Mouse (Mus musculus): ENCODE measurements around the gene Pde8b. TPM values are rescaled to one million over a fixed set of nuclear protein-coding genes. Genes with fewer than 3 reads are reported as not detected.
"Not testable (repeated sequence)": the region's sequence is repeated elsewhere in the genome, so short reads cannot be mapped to it uniquely, and the experiment has no call there.

Gene Pde8b
- polyA plus RNA-seq, 1 experiment from 2014 or later: 1.5 TPM

GRCm38 (mm10) chr13:95243026-95243425 is 7.1 kb downstream of the Pde8b start:
- 83% methylated on average over 2 of the region's 2 CpGs for WGBS
- Histone ChIP-seq H3K27ac (replicated peaks) (no peak overlapping the region), H3K4me3 (no peak overlapping the region), H3K9me3 (replicated peaks) (no peaks in the 10 kb centered on the region), H3K4me1 (no peaks in the 10 kb centered on the region), H3K27me3 (ENCODE audit: low read depth, poor library complexity, severe bottlenecking) (no peaks in the 10 kb centered on the region), H3K36me3 (no peaks in the 10 kb centered on the region)
- DNase-seq (ENCODE audit: low spot score): no peak

- H3K27ac ChIP-seq (replicated peaks): no peak overlapping the region
- no peaks in the 10 kb centered on the region for H3K9me3 ChIP-seq (replicated peaks)
- H3K27me3 ChIP-seq (ENCODE audit: low read depth, poor library complexity, severe bottlenecking): no peaks in the 10 kb centered on the region
- no peak overlapping the region for H3K4me3 ChIP-seq
- 89% methylated on average over 2 of the region's 2 CpGs for WGBS
- no peaks in the 10 kb centered on the region for H3K4me1 ChIP-seq
- no peaks in the 10 kb centered on the region for H3K36me3 ChIP-seq
- no peak for DNase-seq (ENCODE audit: low spot score)
These were observed 12.6 kb downstream of the Pde8b start for GRCm38 (mm10) chr13:95237488-95237887.

- H3K27me3 ChIP-seq (ENCODE audit: low read depth, poor library complexity, severe bottlenecking): no peaks in the 10 kb centered on the region
These were observed 14.9 kb downstream of the Pde8b start for GRCm38 (mm10) chr13:95235261-95235660.

GRCm38 (mm10) chr13:95231366-95232138 is 18.6 kb downstream of the Pde8b start:
- Histone ChIP-seq H3K4me1 (no peaks in the 10 kb centered on the region), H3K27ac (replicated peaks) (no peak overlapping the region), H3K9me3 (replicated peaks) (no peaks in the 10 kb centered on the region), H3K36me3 (no peaks in the 10 kb centered on the region), H3K4me3 (no peak overlapping the region), H3K27me3 (ENCODE audit: low read depth, poor library complexity, severe bottlenecking) (no peaks in the 10 kb centered on the region)
- no peak for DNase-seq (ENCODE audit: low spot score)
- 89% methylated on average over 8 of the region's 8 CpGs for WGBS

More at GRCm38 (mm10) chr13:95235261-95235660, 14.9 kb downstream of the Pde8b start:
- H3K9me3 ChIP-seq (replicated peaks): no peaks in the 10 kb centered on the region
- no peak overlapping the region for H3K4me3 ChIP-seq
- H3K4me1 ChIP-seq: no peaks in the 10 kb centered on the region
- no peak for DNase-seq (ENCODE audit: low spot score)
- WGBS: 85% methylated on average over 8 of the region's 8 CpGs
- no peak overlapping the region for H3K27ac ChIP-seq (replicated peaks)
- H3K36me3 ChIP-seq: no peaks in the 10 kb centered on the region

- Histone ChIP-seq H3K4me1 (no peaks in the 10 kb centered on the region), H3K4me3 (no peak overlapping the region), H3K36me3 (no peaks in the 10 kb centered on the region), H3K27me3 (ENCODE audit: low read depth, poor library complexity, severe bottlenecking) (peaks cover 1% of the 10 kb centered on the region; the same call in 1 of the 2 replicates), H3K27ac (replicated peaks) (no peak overlapping the region), H3K9me3 (replicated peaks) (no peaks in the 10 kb centered on the region)
- DNase-seq (ENCODE audit: low spot score): no peak
- 62% methylated on average over 1 of the region's 1 CpGs for WGBS
These were observed 19.8 kb downstream of the Pde8b start for GRCm38 (mm10) chr13:95230326-95230725.

- Histone ChIP-seq H3K36me3 (no peaks in the 10 kb centered on the region), H3K27me3 (ENCODE audit: low read depth, poor library complexity, severe bottlenecking) (peaks cover 56% of the 10 kb centered on the region), H3K27ac (replicated peaks) (no peak overlapping the region), H3K4me1 (peaks cover 16% of the 10 kb centered on the region), H3K4me3 (no peak overlapping the region), H3K9me3 (replicated peaks) (no peaks in the 10 kb centered on the region)
- 81% methylated on average over 2 of the region's 2 CpGs for WGBS
- no peak for DNase-seq (ENCODE audit: low spot score)
These were observed 25.6 kb downstream of the Pde8b start for GRCm38 (mm10) chr13:95224491-95224890.

- 56% methylated on average over 2 of the region's 2 CpGs for WGBS
- DNase-seq (ENCODE audit: low spot score): no peak
- H3K9me3 ChIP-seq (replicated peaks): no peaks in the 10 kb centered on the region
- H3K4me3 ChIP-seq: peak overlapping the region; percentile 90
- H3K27me3 ChIP-seq (ENCODE audit: low read depth, poor library complexity, severe bottlenecking): peaks cover 56% of the 10 kb centered on the region
- H3K27ac ChIP-seq (replicated peaks): no peak overlapping the region
- peaks cover 16% of the 10 kb centered on the region for H3K4me1 ChIP-seq
- H3K36me3 ChIP-seq: no peaks in the 10 kb centered on the region
These were observed 26.7 kb downstream of the Pde8b start for GRCm38 (mm10) chr13:95223427-95223772.

- peak; percentile 63 for DNase-seq (ENCODE audit: low spot score)
- Histone ChIP-seq H3K27ac (replicated peaks) (peak overlapping the region; percentile 83), H3K9me3 (replicated peaks) (no peaks in the 10 kb centered on the region), H3K36me3 (no peaks in the 10 kb centered on the region), H3K27me3 (ENCODE audit: low read depth, poor library complexity, severe bottlenecking) (peaks cover 56% of the 10 kb centered on the region), H3K4me1 (peaks cover 16% of the 10 kb centered on the region), H3K4me3 (peak overlapping the region; percentile 90)
- under 1% methylated on average over 96 of the region's 96 CpGs for WGBS
These were observed 27.3 kb downstream of the Pde8b start for GRCm38 (mm10) chr13:95222569-95223426.

- DNase-seq (ENCODE audit: low spot score): peak; percentile 28
- peaks cover 56% of the 10 kb centered on the region for H3K27me3 ChIP-seq (ENCODE audit: low read depth, poor library complexity, severe bottlenecking)
- H3K4me3 ChIP-seq: peak overlapping the region; percentile 90
- no peaks in the 10 kb centered on the region for H3K9me3 ChIP-seq (replicated peaks)
- peak overlapping the region; percentile 83 for H3K27ac ChIP-seq (replicated peaks)
- H3K36me3 ChIP-seq: no peaks in the 10 kb centered on the region
- H3K4me1 ChIP-seq: peaks cover 16% of the 10 kb centered on the region
- 2% methylated on average over 24 of the region's 24 CpGs for WGBS
These were observed 28.1 kb downstream of the Pde8b start for GRCm38 (mm10) chr13:95221882-95222568.

- not testable (repeated sequence) for H3K4me1 ChIP-seq; H3K27ac ChIP-seq (replicated peaks); H3K27me3 ChIP-seq (ENCODE audit: low read depth, poor library complexity, severe bottlenecking); DNase-seq (ENCODE audit: low spot score); H3K9me3 ChIP-seq (replicated peaks); H3K36me3 ChIP-seq; H3K4me3 ChIP-seq
- 42% methylated on average over 1 of the region's 1 CpGs for WGBS
These were observed 34.4 kb downstream of the Pde8b start for GRCm38 (mm10) chr13:95215661-95216170.

- DNase-seq (ENCODE audit: low spot score): no peak
- 71% methylated on average over 5 of the region's 5 CpGs for WGBS
These were observed 37.8 kb downstream of the Pde8b start for GRCm38 (mm10) chr13:95212320-95212719.

GRCm38 (mm10) chr13:95207301-95207700 is 42.8 kb downstream of the Pde8b start:
- not testable (repeated sequence) for H3K4me1 ChIP-seq; H3K36me3 ChIP-seq; DNase-seq (ENCODE audit: low spot score); H3K27ac ChIP-seq (replicated peaks); H3K27me3 ChIP-seq (ENCODE audit: low read depth, poor library complexity, severe bottlenecking); H3K9me3 ChIP-seq (replicated peaks); H3K4me3 ChIP-seq
- 87% methylated on average over 7 of the region's 7 CpGs for WGBS

More at GRCm38 (mm10) chr13:95212320-95212719, 37.8 kb downstream of the Pde8b start:
- peaks cover 3% of the 10 kb centered on the region; the same call in 1 of the 2 replicates for H3K4me1 ChIP-seq
- H3K9me3 ChIP-seq (replicated peaks): no peaks in the 10 kb centered on the region
- no peak overlapping the region for H3K4me3 ChIP-seq
- no peaks in the 10 kb centered on the region for H3K27me3 ChIP-seq (ENCODE audit: low read depth, poor library complexity, severe bottlenecking)
- no peak overlapping the region for H3K27ac ChIP-seq (replicated peaks)
- no peaks in the 10 kb centered on the region for H3K36me3 ChIP-seq

Data from midbrain, embryonic 10.5 days (tissue).